Mouse (Mus musculus) C2C12 (cell line): ENCODE data around the gene Ptprt.

Experiments used
- CEBPB ChIP-seq: IDR thresholded peaks from one replicate; pipeline ENCODE4 v1.6.1; 2011; ENCODE audit warnings: low read depth, mild to moderate bottlenecking, control low read depth, moderate library complexity
- CTCF ChIP-seq: IDR thresholded peaks from one replicate; pipeline ENCODE4 v1.5.1; 2011; ENCODE audit not compliant: control insufficient read depth, insufficient read depth, insufficient read length
- FOSL1 ChIP-seq: IDR thresholded peaks from one replicate; pipeline ENCODE4 v1.8.0; 2011; ENCODE audit warnings: mild to moderate bottlenecking, low read length; ENCODE audit not compliant: poor library complexity, insufficient read depth, severe bottlenecking
- MAX ChIP-seq: IDR thresholded peaks from one replicate; pipeline ENCODE4 v1.6.1; 2011; ENCODE audit warnings: mild to moderate bottlenecking, control low read depth
- MYOG ChIP-seq: IDR thresholded peaks from one replicate; pipeline ENCODE4 v1.6.1; 2011; ENCODE audit not compliant: control insufficient read depth, insufficient read length; ENCODE audit errors: extremely low read depth
- USF1 ChIP-seq: IDR thresholded peaks from one replicate; pipeline ENCODE4 v1.6.1; 2011; ENCODE audit warnings: low read depth, mild to moderate bottlenecking, control low read depth, moderate library complexity

DNA sequence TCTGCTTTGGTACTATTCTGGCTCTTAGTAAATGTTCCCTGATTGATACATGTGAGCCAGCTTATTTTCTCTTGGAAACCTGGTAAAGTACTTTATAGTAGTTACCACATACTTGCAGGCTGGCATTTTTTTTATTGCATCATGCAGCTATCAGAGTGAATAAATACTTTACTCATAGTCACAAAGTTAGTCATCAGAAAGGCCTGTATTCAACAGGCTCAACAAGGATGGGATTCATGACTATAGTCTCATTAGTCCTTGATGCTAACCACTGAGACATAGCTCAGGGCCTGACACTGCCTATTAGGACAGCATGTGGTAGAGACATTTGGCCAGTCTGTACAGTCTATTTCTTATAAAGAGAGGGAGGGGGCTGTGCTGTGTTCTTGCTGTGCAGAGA, 1088.7 kb downstream of the Ptprt start:
- no peak for TF ChIP-seq CTCF
- peak; percentile 36 for TF ChIP-seq CEBPB
- TF ChIP-seq MAX = no peak
- no peak for TF ChIP-seq FOSL1
- TF ChIP-seq MYOG = no peak
- TF ChIP-seq USF1 = no peak
